Mouse (Mus musculus) gastrocnemius, postnatal 4 days (tissue): ENCODE data around the gene 1700001P01Rik. TPM values are rescaled to one million over a fixed set of nuclear protein-coding genes. Genes with fewer than 3 reads are reported as not detected.

Experiments used
- DNase-seq, 2 experiments: peaks; one replicate each; pipeline ENCODE4 v3.0.0; 2021 to 2022; ENCODE audit warnings: low spot score in 2 of 2, mixed read lengths in 2 of 2
- total RNA-seq, 2 experiments: library from RNA; stranded (reverse); gene quantifications; 2 replicates each; pipeline ENCODE4 v1.2.3; 2021

1700001P01Rik gene
- total RNA-seq, 2 experiments from 2014 or later, result not detected

DNA sequence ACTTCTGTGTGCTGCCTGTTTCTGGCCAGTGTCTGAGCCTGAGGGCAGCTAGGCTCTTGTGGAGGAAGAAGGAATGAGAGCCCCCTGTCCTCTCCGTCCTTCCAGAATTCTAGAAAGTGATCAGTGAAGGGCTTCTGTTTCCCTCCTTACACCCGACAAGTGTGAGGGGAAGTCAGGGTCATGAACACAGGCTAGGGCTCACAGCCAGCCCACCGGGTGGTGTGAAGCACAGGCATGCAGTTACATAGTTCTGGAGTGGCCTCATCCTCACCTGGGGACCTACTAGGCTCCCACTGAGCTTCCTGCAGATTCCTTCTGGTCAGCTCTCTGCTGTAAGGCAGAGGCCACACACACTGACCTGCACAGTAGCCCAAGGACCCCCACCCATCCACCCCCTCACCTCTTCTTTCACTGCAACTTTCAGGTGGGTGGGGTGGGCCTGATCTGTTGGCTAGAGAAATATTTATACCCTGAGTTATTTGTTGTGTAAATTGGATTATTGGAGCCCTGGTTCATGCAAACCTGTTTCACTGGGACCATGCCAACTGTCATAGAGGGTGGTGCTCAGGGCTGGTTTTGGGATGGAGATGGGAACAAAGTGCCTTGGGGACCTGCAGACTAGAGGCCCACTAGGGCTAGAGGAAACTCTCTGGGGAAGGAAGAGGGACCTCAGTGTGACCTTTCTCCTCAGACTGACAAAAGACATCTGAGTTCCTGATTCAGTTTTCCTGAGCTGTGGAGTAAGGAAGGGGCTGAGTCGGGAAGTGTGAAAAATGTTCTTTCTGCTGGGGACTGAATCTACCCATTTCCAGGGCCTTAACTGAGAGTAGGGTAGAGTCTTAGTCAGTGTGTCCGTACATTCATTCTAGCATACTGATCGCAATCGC lies 33.8 kb upstream of the 1700001P01Rik start:
- DNase-seq, result no peak

DNA sequence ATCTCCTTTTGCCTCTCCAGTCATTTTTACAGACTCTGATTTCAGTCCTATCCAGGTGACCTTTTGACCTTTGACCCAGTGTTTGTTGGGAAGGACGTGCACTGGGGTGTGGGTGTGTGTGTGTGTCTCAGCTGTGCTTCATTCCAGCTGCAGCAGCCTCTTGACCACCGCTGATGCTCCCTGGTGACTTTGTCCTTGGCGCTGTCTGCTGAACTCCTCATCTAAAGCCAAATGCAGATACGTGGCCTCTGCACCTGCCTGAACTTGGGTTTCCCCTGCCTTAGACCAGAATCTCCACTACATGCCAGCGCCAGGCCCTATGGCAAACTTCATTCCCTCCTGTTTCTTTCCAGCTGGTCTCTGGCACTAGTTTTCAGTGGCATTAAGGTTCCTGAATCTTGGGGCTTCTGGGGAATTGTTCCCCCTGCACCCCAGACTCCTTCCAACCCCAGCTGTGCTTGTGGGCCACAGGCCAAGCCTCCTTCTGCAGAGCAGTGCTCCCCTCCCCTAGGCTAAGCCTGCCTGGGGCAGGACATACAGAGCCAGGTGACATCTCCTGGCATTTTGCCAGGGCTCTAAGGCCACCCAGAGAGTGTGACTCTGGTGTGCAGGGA lies 33.0 kb upstream of the 1700001P01Rik start:
- peak in 1 of 2 experiments; percentile 69 for DNase-seq

DNA sequence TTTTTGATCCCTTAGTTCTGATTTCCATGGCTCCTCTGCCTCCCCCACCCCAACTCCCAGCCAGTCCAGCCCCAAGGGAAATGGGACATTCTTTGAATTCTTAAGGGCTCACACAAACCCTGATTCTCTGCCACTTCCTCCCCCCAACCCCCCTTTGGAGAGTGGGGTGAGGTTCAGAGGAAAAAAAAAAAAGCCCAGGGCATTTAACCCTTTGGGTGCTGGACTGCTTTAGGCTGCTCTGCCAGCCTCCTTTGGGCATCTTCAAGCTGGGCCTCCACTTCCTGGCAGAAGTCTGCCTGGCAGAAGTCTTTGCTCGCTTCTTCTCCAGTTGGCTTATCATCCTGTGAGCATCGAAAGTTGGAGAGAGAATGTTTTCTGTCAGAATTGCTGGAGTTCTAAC lies 32.4 kb upstream of the 1700001P01Rik start:
- no peak for DNase-seq

DNA sequence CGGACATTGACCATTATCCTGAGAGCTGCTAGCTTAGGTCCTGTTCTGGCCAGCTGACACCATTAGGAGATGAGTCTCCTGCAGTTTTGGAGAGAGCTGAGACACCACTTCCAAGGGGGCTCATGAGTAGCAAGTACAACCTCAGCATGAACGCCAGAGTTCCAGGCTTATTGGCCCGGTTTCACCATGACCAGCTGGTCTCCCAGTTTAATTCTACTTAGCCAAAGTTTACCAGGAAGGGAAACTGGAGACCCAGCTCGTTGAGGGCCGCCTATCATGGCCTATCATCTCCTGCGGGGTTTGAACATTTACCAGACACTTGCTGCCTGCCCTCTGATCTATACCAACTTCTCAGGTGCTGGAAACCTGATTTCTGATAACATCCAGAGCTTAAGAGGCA lies 31.9 kb upstream of the 1700001P01Rik start:
- DNase-seq, result no peak

DNA sequence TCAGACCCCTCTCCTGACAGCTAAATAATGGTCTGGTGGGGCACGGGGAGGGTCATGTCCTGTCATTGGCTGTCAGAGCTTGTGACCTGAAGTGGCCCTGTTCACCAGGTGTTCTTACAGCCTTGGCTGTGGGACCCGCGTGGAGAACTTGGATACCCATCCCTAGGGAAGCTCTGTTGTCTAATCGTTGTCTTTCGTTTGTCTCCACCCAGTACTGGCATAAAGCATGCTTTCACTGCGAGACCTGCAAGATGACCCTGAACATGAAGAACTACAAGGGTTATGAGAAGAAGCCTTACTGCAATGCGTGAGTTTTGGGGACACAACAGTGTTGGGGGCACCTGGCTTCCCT lies 30.9 kb upstream of the 1700001P01Rik start:
- DNase-seq, result no peak

DNA sequence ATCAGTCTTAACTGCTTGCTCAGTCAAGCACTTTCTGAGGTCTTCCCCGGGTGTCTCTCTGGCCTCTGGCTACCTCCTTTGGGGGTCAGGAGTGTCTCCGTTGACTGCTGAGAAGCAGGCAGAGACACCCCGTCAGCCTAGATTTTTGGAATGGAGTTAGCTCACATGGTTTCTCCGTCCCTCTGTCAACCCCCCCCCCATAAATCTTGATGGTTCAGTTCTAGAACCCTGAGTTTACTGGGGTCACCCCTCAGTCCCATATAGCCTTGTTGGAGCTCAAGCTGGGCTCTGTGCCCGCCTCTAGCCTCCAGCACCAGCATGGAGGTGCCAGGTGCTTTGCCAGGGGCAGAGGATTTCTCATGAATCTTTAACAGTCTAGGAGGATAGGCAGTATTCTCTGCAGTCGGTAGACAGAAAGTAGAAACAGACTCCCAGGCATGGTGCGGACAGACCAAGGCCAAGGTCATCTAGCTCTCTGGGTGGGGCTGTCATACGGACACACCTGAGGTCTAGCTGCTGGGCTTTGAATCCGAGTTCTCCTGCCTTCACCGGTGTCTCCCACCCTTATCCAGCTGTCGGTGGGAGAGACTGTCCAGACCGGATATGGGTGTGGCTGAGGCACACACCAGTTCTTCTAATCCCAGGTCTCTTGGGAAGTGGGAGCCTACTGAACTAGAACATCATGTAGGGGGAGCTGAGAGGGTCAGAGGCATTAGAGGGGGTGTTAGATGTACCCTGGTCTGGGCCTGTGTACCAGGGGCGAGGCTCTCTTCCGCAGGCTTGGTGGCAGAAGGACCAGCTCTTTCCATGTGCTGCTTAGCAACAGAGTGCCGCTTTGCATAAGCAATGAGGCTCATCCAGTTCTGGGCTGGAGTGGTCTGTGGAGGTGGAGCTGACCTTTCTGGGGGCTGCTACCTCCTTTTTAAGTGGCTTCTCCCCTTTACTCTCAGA lies 30.2 kb upstream of the 1700001P01Rik start:
- no peak for DNase-seq

DNA sequence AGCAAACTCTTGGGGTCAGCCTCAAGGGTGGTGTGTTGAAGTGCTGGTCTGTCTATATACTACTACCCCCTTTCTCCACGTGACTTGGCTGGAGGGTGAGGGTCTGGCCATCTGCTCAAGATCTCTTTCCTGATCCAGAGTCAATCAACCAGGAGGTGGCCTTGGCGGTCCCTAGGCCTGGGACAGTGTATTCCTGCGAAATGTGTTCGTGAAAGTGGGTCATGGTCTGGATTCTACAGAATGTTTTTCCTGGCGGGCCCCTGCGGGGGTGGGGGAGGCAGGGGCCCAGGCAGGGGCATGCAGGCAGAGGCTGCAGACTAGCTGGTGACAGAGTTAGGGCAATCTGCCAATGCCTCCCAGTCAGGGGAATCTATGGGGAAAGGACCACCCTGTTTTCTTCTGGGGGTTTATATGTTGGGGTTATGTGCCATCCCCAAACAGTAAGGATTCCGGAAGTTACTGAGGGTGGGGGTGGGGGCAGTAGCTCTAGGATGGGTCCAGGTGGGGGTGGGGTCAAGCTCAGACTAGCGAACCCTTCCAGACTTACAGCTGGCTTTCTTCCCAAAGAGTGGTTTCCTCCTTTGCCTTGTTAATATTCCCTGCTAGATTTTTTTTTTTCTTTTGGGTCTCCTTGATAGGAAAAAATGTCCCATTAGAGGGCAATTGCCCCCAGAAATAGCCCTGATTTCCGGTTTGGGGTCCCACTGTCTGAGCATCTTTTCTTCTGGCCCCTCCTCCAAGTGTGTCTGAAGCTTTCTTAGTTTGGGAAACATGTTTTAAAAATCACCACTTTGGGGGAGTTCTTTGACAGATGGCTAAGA lies 29.3 kb upstream of the 1700001P01Rik start:
- DNase-seq, result no peak

DNA sequence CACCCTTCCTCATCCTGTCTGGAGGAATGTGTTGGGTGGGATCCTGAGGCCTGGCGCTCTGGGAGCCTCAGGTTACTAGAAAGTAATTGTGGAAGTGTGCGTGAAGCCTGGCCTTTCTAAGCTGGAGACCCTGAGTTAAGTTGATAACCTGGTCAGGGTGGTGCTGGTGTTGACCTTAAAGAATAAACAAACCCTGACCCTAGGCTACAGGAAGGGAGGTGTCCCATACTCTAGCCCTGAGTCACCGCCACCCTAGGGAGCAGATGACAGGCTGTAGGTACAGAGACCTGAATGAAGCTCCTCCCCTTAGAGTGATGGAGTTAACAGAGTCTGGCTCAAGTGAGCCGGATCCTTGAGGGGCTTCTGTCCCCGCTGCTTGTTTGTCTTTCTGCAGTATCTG lies 28.1 kb upstream of the 1700001P01Rik start:
- no peak for DNase-seq

DNA sequence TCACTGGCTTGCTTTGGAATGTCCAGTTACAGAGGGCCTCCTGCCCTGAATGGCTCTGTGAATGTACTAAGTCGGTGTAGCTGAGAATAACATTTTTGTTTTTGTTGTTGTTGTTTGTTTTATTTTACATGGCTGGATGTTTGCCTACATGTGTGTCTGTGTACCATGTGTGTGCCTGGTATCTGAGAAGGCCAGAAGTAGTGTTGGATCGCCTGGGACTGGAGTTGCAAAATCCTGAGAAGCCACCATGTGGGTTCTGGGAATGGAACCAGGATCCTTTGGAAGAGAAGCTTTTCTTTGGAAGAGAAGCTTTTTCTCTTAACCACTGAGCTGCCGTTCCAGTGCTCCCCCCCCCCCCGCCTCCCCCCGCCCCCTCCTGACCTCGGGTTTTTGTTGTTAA lies 26.8 kb upstream of the 1700001P01Rik start:
- DNase-seq, result no peak

DNA sequence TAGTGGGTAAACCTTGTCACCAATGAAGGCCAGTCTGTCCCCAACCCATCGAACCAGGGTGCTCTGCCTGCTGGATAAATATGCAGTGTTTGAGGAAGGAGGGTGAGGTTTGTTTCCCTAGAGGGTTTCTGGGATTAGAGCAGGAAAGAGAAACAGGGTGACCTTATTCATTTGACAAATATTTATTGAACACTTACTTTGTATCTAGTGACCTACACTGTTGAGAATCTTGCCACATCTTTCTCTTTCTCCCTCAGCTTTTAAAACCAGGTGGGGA lies 26.4 kb upstream of the 1700001P01Rik start:
- DNase-seq, result no peak

DNA sequence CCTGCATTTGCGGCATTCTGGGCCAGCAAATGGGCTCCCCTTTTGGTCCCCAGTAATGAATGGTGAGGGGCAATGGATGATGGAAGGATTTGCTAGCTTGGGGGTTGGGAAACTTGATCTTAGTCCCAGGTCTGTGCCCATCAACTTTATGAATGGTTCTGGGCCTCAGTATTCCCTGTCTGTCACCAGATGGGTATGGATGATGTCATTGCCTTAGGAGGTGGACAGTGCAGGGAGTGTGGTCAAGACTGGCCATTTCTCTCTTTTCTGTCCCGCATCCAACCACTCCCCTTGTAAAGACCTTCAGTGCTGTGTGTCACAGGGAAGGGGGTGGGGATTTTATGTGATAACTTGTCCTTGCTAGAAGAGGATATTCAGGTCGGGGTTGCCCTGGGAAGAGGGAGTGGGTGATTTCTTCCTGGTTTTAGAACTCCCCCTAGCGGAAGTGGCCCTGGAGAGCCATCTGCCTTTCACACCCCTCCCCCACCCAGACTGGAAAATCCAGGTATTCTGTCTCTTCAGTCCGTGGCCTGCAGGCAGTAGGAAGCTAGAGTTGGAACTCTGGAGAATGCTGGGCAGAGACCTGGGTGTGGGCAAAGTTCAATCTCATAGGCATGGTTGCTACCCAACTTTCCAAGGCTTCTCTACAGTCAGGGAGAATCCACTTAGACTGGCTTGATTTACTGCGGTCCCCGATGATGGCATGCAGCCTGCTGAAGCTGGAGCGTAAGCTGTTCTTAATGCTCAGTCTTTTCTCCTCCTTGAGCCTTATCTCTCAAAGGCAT lies 25.9 kb upstream of the 1700001P01Rik start:
- DNase-seq, result peak in 1 of 2 experiments; percentile 36

DNA sequence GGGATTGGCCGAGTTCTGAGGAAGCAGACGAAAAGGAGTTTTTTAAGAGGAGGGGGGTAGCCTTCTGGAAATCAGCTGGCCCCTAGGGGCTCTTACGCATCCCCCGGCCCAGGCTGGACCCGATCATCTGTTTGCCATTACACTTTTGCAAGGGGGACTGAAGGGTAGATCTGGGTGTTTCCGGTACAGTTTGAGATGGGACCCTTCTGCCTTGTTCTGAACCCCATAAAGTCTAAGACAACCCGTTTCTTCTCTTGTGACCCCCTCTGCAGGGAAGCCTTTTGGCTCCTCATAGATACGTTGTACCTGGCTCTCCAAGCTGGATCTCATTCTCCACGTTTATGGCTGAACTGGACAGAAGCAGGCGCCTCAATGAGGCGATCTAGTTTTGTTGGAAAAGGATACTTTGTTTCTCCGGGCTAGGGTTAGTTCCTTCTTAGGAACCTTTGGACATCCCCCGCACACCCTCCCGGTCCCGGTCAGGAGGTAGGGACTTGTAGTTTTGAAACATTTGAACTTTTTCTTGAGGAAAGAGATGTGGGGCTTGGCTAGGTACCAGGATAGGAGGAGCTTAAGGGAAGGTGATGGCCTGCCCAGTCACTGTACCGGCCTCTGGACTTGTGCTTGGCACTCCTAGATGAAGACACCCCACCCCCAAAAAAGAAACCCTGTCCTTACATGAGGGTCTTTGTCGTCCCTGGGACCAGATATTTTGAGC lies 25.1 kb upstream of the 1700001P01Rik start:
- DNase-seq, result no peak

DNA sequence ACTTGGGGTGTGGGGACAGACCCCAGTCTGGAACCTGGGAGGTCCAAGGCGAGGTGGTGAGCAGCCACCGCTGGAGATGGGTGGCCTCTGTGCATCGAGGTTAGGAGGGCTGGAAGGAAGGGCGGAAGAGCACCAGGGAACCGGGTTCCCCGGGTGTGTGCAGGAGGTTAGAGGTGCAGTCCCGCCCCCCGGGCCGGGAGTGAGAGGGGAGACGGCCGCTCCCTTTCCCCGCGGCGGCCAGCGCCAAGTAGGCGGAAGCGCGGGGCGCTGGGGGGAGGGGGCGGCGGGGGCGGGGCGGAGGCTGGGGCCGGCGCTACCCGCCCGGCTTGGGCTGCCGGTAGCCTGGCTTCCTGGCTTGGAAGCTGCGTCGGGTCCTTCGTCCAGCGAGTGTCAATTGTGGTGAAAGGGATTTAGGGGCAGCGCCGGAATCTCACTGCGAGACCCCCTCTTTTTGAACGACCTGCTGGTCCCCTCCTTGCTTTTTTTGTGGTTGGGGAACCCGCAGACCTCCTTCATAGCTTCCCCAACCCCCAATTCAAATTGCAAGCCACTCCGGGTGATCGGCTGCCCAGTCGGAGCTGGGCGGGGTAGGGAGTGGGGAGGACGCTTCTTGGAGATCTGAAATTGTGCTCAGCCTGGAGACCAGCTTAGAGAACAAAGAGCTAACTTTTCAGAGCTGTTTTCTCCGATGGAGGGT lies 24.4 kb upstream of the 1700001P01Rik start:
- DNase-seq, result peak; percentile 60 to 82

DNA sequence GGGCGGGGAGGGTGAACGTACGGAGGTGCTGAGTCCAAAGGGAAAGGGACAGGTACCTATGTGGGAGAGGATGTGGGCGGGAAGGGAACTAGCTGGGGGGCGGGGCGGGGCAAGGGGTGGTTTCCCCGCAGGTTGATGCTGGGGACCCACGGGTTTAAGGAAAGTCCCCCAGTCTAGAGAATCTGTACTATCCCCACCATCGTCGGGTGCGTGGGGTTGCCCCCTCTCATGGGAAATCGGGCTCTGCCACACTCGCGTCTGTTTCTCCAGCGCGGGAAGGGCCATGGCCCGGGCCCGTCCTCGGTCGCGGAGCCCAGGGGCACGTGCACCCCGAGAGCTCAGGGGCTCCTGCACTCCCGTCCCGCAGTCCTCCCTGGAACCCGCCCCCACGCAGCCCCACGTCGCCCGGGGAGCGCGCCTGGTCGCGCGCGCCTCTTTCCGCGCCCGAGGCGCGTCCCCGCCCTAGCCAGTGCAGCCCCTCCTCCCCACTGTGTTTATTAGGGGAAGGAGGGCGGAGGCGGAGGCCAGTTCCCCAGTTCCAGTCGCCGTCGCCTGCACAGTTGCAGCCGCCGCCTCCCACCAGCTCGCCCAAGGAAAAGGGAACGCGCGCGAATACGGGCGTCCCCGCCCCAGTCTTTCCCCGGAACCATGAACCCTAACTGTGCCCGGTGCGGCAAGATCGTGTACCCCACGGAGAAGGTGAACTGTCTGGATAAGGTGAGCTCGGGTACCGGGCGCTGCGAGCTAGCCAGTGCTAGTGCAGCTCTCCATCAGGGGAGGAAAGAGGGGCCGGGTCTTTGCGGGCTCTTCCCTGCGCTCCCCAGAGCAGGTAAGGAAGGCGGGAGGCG lies 23.7 kb upstream of the 1700001P01Rik start:
- peak; percentile 82 to 86 for DNase-seq

DNA sequence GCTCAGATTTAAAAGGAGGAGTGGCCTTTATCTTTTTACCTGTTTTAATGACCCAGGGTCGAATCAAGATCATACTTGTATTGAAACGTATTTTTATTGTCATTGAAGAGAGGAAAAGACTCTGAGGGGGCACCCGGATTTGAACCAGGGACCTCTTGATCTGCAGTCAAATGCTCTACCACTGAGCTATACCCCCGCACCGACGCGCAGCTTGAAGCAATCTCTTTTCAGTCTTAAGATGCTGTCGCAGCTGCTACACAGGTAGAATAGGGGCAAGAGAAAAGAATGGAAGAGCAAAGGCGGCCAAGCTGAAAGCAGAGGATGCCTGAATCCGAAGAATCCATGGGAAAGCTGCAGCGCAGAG lies 23.0 kb upstream of the 1700001P01Rik start, which contains the start of gene Lasp1:
Gene Lasp1, plus strand, starts transcription at position 219 of the 364 bp plus-strand sequence.
- DNase-seq, result peak; percentile 61 to 77

DNA sequence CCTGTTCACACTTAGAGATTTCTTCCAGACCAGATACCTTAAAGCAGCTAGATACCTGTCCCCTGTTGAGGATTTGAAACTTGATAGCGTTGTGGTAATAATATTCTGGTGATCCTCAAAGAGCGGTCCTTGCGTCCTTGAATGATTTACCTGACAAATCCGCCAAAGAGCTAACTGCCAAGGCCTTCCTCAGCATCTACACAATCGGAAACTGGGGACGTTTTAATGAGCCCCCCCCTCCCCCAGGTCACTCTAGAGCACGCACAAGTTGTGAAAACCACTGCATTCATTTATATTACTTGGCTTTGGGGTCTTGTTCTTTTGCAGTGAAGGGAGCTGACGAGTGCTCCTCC lies 22.3 kb upstream of the 1700001P01Rik start:
- DNase-seq, result no peak

DNA sequence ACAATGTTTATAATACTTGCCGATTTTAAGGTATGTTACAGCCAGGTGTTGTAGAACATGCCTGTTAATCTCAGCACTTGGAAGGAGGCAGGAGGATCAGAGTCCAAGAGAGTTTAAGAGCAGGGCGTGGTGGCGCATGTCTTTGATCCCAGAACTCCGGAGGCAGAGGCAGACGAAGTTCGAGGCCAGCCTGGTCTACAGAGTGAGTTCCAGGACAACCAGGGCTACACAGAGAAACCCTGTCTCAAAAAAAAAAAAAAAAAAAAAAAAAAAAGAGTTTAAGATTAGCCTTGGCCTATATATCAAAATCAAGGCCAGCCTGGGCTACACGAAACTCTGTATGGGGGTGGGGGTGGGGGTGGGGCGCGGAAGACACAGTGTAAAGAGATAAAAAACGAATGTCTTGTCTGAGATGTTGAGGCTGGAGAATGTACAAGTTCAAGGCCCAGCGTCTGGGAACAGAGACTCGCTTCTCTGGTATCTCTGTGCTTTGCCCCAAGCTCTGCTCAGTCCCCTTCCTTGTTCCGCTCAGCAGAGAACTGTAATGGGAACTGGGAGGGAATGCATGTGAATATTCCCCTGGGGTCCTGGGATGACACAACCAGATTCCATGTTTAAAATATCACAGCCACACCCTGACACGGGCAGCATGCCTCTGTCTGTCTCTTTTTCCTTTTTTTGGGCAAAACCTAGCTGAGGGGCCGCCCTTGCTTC lies 21.8 kb upstream of the 1700001P01Rik start:
- no peak for DNase-seq
